Mouse (Mus musculus) limb, embryonic 12.5 days (tissue): ENCODE data around the gene Tmem260. TPM values are rescaled to one million over a fixed set of nuclear protein-coding genes. Genes with fewer than 3 reads are reported as not detected.
"Not testable (repeated sequence)": the region's sequence is repeated elsewhere in the genome, so short reads cannot be mapped to it uniquely, and the experiment has no call there.

Experiments used
- ATAC-seq: fragments of 200-750 bp; cut with Nextera tagmentation; 2 replicates; pipeline ENCODE4 v1.8.0; 2017; ENCODE audit warnings: low read depth, moderate TSS enrichment; ENCODE audit not compliant: insufficient number of reproducible peaks, insufficient read depth, low FRiP score, low TSS enrichment
- H3K27ac ChIP-seq: fragments of 300-500 bp; sonication (generic); 2 replicates; pipeline ENCODE4 v1.5.1; 2016; ENCODE audit warnings: mild to moderate bottlenecking, moderate library complexity
- H3K27me3 ChIP-seq: fragments of 300-500 bp; sonication (generic); 2 replicates; pipeline ENCODE4 v1.6.1; 2016; ENCODE audit warnings: mild to moderate bottlenecking, moderate library complexity
- H3K36me3 ChIP-seq: fragments of 300-500 bp; sonication (generic); 2 replicates; pipeline ENCODE4 v1.6.1; 2016; ENCODE audit warnings: mild to moderate bottlenecking, moderate library complexity
- H3K4me1 ChIP-seq: fragments of 300-500 bp; sonication (generic); replicated peaks from 2 replicates; pipeline ENCODE4 v1.6.1; 2016
- H3K4me2 ChIP-seq: fragments of 300-500 bp; sonication (generic); 2 replicates; pipeline ENCODE4 v1.6.1; 2016; ENCODE audit warnings: mild to moderate bottlenecking, moderate library complexity
- H3K4me3 ChIP-seq: fragments of 300-500 bp; sonication (generic); replicated peaks from 2 replicates; pipeline ENCODE4 v1.5.1; 2016; ENCODE audit warnings: mild to moderate bottlenecking
- H3K9ac ChIP-seq: fragments of 300-500 bp; sonication (generic); replicated peaks from 2 replicates; pipeline ENCODE4 v1.6.1; 2016; ENCODE audit warnings: mild to moderate bottlenecking, moderate library complexity
- H3K9me3 ChIP-seq: fragments of 300-500 bp; sonication (generic); 2 replicates; pipeline ENCODE4 v1.6.1; 2016; ENCODE audit warnings: mild to moderate bottlenecking, moderate library complexity
- WGBS: fragments of 180-500 bp; shearing (Covaris S2); methylation state at CpG from one replicate; pipeline ENCODE4 v1.1.7; 2016; 5-methylcytosine and 5-hydroxymethylcytosine counted together
- polyA plus RNA-seq: library from polyadenylated mRNA; unstranded; fragments of >200 nt; fragmentation: Nextera tagmentation; extraction: Ambion mirVana; gene quantifications from 2 replicates; pipeline ENCODE4 v1.2.1, GENCODE M21; 2016

Gene Tmem260
- polyA plus RNA-seq, 1 experiment from 2014 or later, result 32.8 TPM

GRCm38 (mm10) chr14:48451966-48452407 is 6.1 kb downstream of the Tmem260 start:
- peaks cover 7% of the 10 kb centered on the region for H3K4me1 ChIP-seq
- H3K27me3 ChIP-seq, result no peaks in the 10 kb centered on the region
- no peak overlapping the region for H3K4me3 ChIP-seq
- ATAC-seq, result no peak
- H3K27ac ChIP-seq, result no peak overlapping the region
- H3K9me3 ChIP-seq, result no peaks in the 10 kb centered on the region
- H3K9ac ChIP-seq, result no peak overlapping the region
- peaks cover 19% of the 10 kb centered on the region; the same call in 1 of the 2 replicates for H3K36me3 ChIP-seq
- H3K4me2 ChIP-seq, result no peak overlapping the region
- 72% methylated on average over 18 of the region's 18 CpGs for whole genome bisulfite sequencing

DNA sequence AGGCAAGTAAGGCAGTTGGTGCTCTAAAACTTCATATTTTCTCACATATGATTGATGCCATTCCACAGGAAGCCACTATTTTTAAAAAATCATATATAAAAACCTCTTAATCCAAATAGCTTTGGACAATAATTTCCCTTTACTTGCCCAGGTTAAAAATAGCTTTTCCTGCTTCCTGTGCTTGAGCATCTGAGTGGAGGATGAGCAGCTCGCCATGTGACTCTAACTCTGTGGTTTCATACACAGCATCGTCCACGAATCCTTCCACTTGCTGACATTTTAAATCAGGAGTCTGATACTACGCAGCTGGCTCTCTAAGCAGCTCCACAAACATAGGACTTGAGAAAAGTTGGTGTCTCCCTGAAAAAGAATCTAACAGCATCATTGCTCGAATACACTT is 7.5 kb downstream of the Tmem260 start:
- Histone ChIP-seq H3K36me3 (peaks cover 26% of the 10 kb centered on the region; the same call in 1 of the 2 replicates), H3K4me1 (no peaks in the 10 kb centered on the region), H3K27ac (no peak overlapping the region), H3K4me3 (no peak overlapping the region), H3K9ac (no peak overlapping the region), H3K9me3 (no peaks in the 10 kb centered on the region), H3K4me2 (no peak overlapping the region), H3K27me3 (no peaks in the 10 kb centered on the region)
- ATAC-seq, result no peak
- WGBS, result 89% methylated on average over 5 of the region's 5 CpGs

GRCm38 (mm10) chr14:48456305-48457092 is 10.6 kb downstream of the Tmem260 start:
- H3K4me1 ChIP-seq, result no peaks in the 10 kb centered on the region
- no peak overlapping the region for H3K27ac ChIP-seq
- H3K4me2 ChIP-seq, result no peak overlapping the region
- 69% methylated on average over 12 of the region's 12 CpGs for WGBS
- H3K27me3 ChIP-seq, result no peaks in the 10 kb centered on the region
- H3K9me3 ChIP-seq, result no peaks in the 10 kb centered on the region
- H3K4me3 ChIP-seq, result no peak overlapping the region
- H3K36me3 ChIP-seq, result peaks cover 47% of the 10 kb centered on the region
- ATAC-seq, result no peak; the same call in 1 of the 2 replicates
- no peak overlapping the region for H3K9ac ChIP-seq

DNA sequence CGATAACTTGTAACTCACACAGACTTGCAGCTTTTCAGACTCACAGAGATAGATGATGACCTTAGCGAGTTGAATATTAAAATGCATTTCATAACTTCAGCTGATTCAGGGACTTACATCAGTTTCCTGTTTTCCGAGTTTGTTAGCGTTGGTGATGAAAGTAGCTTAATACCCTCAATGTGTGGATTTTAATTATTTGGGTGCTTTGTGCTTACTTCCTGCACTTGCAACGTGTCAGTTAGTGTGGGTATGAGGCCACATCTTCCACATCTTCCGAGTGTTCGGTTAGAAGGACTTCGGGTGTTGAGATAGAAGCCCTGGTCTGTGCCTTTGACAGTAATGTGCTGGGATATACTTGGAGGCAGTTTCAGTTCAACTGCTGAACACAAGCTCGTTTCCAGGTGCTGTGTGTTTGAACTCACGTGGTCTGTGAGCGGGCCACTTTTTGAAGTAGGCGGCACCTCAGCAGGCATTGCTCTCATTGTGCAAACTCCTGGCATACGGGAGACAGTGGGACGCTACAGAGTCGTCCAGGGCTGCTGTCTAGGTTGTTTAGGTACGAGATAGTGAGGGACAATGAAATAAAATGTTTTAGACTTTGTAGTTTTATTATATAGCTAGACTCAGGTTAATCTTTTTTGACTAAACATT is 11.5 kb downstream of the Tmem260 start:
- Histone ChIP-seq H3K27me3 (no peaks in the 10 kb centered on the region), H3K36me3 (peaks cover 38% of the 10 kb centered on the region), H3K4me2 (no peak overlapping the region), H3K4me1 (no peaks in the 10 kb centered on the region), H3K9ac (no peak overlapping the region), H3K4me3 (no peak overlapping the region), H3K27ac (no peak overlapping the region), H3K9me3 (no peaks in the 10 kb centered on the region)
- WGBS, result 87% methylated on average over 16 of the region's 16 CpGs
- no peak for ATAC-seq

DNA sequence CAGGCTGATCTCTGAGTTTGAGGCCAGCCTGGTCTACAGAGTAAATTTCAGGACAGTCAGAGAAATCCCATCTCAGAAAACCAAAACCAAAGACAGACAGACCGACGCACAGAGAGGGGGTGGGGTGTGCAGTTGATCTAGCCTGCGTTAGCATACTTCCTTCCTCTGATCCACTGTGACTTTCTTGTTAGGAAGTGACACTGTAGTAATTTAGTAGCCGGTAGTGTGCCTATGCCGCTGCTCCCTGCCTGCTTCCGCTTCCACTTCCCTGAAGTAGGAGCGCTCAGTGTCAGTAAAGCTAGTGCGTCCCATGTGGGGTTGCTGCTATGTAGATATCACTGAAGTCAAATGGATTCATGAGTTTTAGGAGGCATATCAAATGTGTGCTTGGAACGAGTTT is 13.0 kb downstream of the Tmem260 start:
- 90% methylated on average over 9 of the region's 9 CpGs for WGBS
- Histone ChIP-seq H3K4me3 (no peak overlapping the region), H3K27me3 (no peaks in the 10 kb centered on the region), H3K4me2 (no peak overlapping the region), H3K27ac (no peak overlapping the region), H3K4me1 (no peaks in the 10 kb centered on the region), H3K9me3 (no peaks in the 10 kb centered on the region), H3K9ac (no peak overlapping the region), H3K36me3 (peaks cover 35% of the 10 kb centered on the region)
- ATAC-seq, result no peak

GRCm38 (mm10) chr14:48468339-48468738 is 22.4 kb downstream of the Tmem260 start:
- ATAC-seq, result no peak
- H3K4me1 ChIP-seq, result no peaks in the 10 kb centered on the region
- WGBS, result 88% methylated on average over 7 of the region's 7 CpGs

DNA sequence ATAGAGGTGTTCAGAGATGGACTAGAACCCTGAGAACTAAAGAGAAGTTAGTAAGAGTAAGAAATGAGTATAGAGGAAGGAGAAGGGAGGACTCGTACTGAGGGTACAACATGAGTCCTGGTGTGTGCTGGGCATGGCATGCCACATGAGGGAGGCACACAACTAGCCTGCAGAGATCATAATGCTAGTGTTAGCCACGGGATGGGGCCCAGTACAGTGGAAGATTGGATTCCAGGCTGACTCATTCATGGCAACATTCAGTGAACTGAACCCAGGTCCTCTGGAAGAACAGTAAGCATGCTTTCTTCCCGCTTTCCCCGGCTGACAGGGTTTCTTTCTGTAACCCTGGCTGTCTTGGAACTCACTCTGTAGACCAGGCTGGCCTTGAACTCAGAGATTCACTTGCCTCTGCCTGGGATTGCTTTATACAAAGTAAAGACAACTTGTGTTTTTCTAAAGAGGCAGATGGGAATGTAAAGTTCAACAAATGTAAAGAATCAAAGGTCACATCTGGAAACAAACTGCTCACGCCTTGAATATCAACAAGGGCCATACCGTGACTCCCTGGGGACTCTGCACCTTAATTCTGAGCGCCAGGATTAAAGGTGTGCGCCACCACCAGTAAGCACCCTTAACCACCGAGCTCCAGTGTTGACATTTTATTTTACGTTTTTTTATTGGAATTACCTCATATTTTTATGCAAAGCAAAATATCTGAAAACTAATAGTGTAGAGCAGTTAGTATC is 25.0 kb downstream of the Tmem260 start:
- no peak overlapping the region for H3K9ac ChIP-seq
- H3K4me3 ChIP-seq, result no peak overlapping the region
- H3K36me3 ChIP-seq, result peaks cover 35% of the 10 kb centered on the region
- H3K4me1 ChIP-seq, result no peaks in the 10 kb centered on the region
- H3K27me3 ChIP-seq, result no peaks in the 10 kb centered on the region
- no peak for ATAC-seq
- no peaks in the 10 kb centered on the region for H3K9me3 ChIP-seq
- H3K27ac ChIP-seq, result no peak overlapping the region
- H3K4me2 ChIP-seq, result no peak overlapping the region
- WGBS, result 84% methylated on average over 10 of the region's 10 CpGs

More at GRCm38 (mm10) chr14:48468339-48468738, 22.4 kb downstream of the Tmem260 start:
- Histone ChIP-seq H3K27ac (no peak overlapping the region), H3K27me3 (no peaks in the 10 kb centered on the region), H3K4me3 (no peak overlapping the region), H3K9me3 (no peaks in the 10 kb centered on the region), H3K4me2 (no peak overlapping the region), H3K36me3 (peaks cover 32% of the 10 kb centered on the region), H3K9ac (no peak overlapping the region)

DNA sequence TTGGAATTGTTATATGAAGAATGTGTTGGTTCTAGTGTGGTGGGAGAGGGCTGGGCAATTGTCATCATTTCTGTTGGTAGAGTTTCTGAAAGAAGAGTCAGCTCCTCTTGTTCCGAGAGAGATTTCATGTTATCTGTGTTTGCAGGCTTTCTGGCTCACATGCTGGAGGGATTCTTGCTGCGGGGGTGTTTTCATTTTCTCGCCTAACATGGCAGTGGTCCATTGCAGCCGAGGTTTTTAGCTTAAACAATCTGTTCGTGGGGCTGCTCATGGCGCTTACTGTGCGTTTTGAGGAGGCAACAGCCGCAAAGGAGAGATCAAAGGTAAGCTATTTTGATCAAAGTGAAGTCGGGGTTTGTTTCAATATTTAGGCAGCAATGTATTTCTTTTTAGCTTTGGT is 26.3 kb downstream of the Tmem260 start:
- no peak overlapping the region for H3K9ac ChIP-seq
- H3K9me3 ChIP-seq, result no peaks in the 10 kb centered on the region
- no peak overlapping the region for H3K4me3 ChIP-seq
- no peak overlapping the region for H3K4me2 ChIP-seq
- peaks cover 32% of the 10 kb centered on the region for H3K36me3 ChIP-seq
- no peak for ATAC-seq
- 89% methylated on average over 9 of the region's 9 CpGs for WGBS
- H3K27me3 ChIP-seq, result no peaks in the 10 kb centered on the region
- no peak overlapping the region for H3K27ac ChIP-seq
- H3K4me1 ChIP-seq, result no peaks in the 10 kb centered on the region

- H3K9me3 ChIP-seq, result no peaks in the 10 kb centered on the region
- H3K36me3 ChIP-seq, result peaks cover 54% of the 10 kb centered on the region
- peak overlapping the region; percentile 59; the same call in 1 of the 2 replicates for H3K27ac ChIP-seq
- no peak overlapping the region for H3K4me3 ChIP-seq
- H3K4me1 ChIP-seq, result no peaks in the 10 kb centered on the region
- H3K27me3 ChIP-seq, result no peaks in the 10 kb centered on the region
- H3K4me2 ChIP-seq, result no peak overlapping the region
- no peak for ATAC-seq
- no peak overlapping the region for H3K9ac ChIP-seq
- 39% methylated on average over 1 of the region's 1 CpGs for WGBS
Observed at GRCm38 (mm10) chr14:48475370-48475769, 29.4 kb downstream of the Tmem260 start.

DNA sequence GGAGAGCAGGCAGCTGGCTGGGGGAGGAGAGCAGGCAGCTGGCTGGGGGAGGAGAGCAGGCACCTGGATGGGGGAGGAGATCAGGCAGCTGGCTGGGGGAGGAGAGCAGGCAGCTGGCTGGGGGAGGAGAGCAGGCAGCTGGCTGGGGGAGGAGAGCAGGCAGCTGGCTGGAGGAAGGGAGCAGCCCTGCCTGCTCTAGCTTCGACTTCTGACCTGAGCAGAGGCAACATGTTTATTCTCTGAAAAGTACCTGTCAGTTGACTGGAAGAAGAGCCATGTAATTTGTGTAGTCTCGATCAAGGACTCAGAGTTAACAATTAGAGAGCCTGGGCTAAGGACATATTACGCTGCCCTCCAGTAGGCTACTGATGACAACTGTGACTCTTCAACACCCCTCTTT is 29.9 kb downstream of the Tmem260 start:
- WGBS, result 57% methylated on average over 3 of the region's 3 CpGs
- H3K27ac ChIP-seq, result not testable (repeated sequence)
- H3K36me3 ChIP-seq, result peaks cover 52% of the 10 kb centered on the region

DNA sequence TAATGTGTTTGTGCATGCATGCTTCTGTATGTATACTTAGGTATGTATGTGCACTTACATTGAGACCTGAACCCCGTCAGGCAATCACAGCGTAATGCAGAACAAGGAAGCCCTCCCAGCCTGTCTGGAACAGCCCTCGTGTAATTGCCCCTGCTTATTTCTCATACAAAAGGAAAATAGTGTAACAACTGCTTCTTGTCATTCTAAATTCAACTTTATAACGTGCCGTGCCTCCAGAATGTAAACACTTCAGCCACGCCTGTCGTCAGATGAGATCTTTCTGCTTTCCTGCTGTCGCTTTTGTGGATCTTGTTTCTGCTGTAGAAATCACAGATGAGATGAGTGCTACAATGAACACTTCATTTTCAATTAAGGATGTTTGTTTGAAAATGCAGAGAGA is 30.4 kb downstream of the Tmem260 start:
- H3K27ac ChIP-seq, result no peak overlapping the region
- no peak overlapping the region for H3K4me2 ChIP-seq
- H3K27me3 ChIP-seq, result no peaks in the 10 kb centered on the region
- H3K9me3 ChIP-seq, result no peaks in the 10 kb centered on the region
- peaks cover 51% of the 10 kb centered on the region for H3K36me3 ChIP-seq
- no peak for ATAC-seq
- 58% methylated on average over 8 of the region's 8 CpGs for WGBS
- H3K4me1 ChIP-seq, result no peaks in the 10 kb centered on the region
- H3K9ac ChIP-seq, result no peak overlapping the region
- H3K4me3 ChIP-seq, result no peak overlapping the region

More for the DNA sequence above, 29.9 kb downstream of the Tmem260 start:
- H3K9ac ChIP-seq, H3K4me3 ChIP-seq, H3K9me3 ChIP-seq, H3K27me3 ChIP-seq, H3K4me2 ChIP-seq, H3K4me1 ChIP-seq, ATAC-seq: not testable (repeated sequence)
